Mouse (Mus musculus): Measurements from ENCODE around the gene Hey2. TPM values are rescaled to one million over a fixed set of nuclear protein-coding genes. Genes with fewer than 3 reads are reported as not detected.

Gene Hey2
- total RNA-seq, 1 experiment from 2014 or later: 1.7 TPM

- DNase-seq: no peak
Measured at GRCm38 (mm10) chr10:30791016-30791415, 51.6 kb downstream of the Hey2 start.

- no peak for DNase-seq
Measured at GRCm38 (mm10) chr10:30789521-30789920, 53.1 kb downstream of the Hey2 start.

- DNase-seq: no peak
Measured at GRCm38 (mm10) chr10:30788340-30788721, 54.3 kb downstream of the Hey2 start.

- no peak for DNase-seq
Measured at GRCm38 (mm10) chr10:30787684-30788339, 54.8 kb downstream of the Hey2 start.

- DNase-seq: no peak
Measured at GRCm38 (mm10) chr10:30786103-30786754, 56.4 kb downstream of the Hey2 start.

Other genes starting within 250 kb of the Hey2 start
- gene Trmt11, start 242.1 kb downstream of the Hey2 start, total RNA-seq (2021): 10.3 and 10.8 TPM in 2 replicates
- gene Hint3, start 213.2 kb downstream of the Hey2 start, total RNA-seq (2021): 44.5 and 47.1 TPM in 2 replicates
- gene Ncoa7, start 39.5 kb downstream of the Hey2 start, total RNA-seq (2021): 35.2 and 38.4 TPM in 2 replicates

Measured in adrenal gland, postnatal 14 days (tissue).